Mouse (Mus musculus) thymus, adult 2 months (tissue): ENCODE results near the gene Mcm10. TPM values are rescaled to one million over a fixed set of nuclear protein-coding genes. Genes with fewer than 3 reads are reported as not detected.

Experiments
- DNase-seq: peaks from one replicate; pipeline ENCODE4 v3.0.0; 2021
- H3K27ac ChIP-seq: fragments of 200-500 bp; 2 replicates; pipeline ENCODE4 v1.5.1; 2012; ENCODE audit warnings: low read length, control low read depth; ENCODE audit not compliant: control insufficient read depth, insufficient read depth
- H3K27me3 ChIP-seq: fragments of 200-500 bp; 2 replicates; pipeline ENCODE4 v1.6.1; 2012; ENCODE audit warnings: mild to moderate bottlenecking, low read length, moderate library complexity, mixed read lengths; ENCODE audit not compliant: control insufficient read depth, insufficient read depth
- H3K36me3 ChIP-seq: fragments of 200-500 bp; 2 replicates; pipeline ENCODE4 v1.6.1; 2012; ENCODE audit warnings: mild to moderate bottlenecking, low read length, moderate library complexity; ENCODE audit not compliant: control insufficient read depth, insufficient read depth
- H3K4me1 ChIP-seq: fragments of 200-500 bp; replicated peaks from 2 replicates; pipeline ENCODE4 v1.6.1; 2012; ENCODE audit warnings: low read length; ENCODE audit not compliant: control insufficient read depth, insufficient read depth
- H3K4me3 ChIP-seq: fragments of 200-500 bp; 2 replicates; pipeline ENCODE4 v1.5.1; 2012; ENCODE audit warnings: mild to moderate bottlenecking, low read length, control low read depth, moderate library complexity; ENCODE audit not compliant: control insufficient read depth, insufficient read depth
- CTCF ChIP-seq: fragments of 200-500 bp; IDR thresholded peaks from 2 replicates; pipeline ENCODE4 v1.5.1; 2012; ENCODE audit warnings: mild to moderate bottlenecking, control low read depth, low read length, moderate library complexity, borderline replicate concordance; ENCODE audit not compliant: control insufficient read depth, poor library complexity, insufficient read depth; ENCODE audit errors: extremely low read depth
- POLR2A ChIP-seq: fragments of 200-500 bp; IDR thresholded peaks from 2 replicates; pipeline ENCODE4 v1.6.1; 2012; ENCODE audit warnings: mild to moderate bottlenecking, low read length, control low read depth, moderate library complexity; ENCODE audit not compliant: control insufficient read depth, poor library complexity, insufficient read depth; ENCODE audit errors: extremely low read depth
- WGBS: fragments of 180-500 bp; shearing (Covaris S2); methylation state at CpG from one replicate; pipeline ENCODE4 v1.1.7; 2018; 5-methylcytosine and 5-hydroxymethylcytosine counted together
- polyA plus RNA-seq: library from polyadenylated mRNA; depleted of rRNA; stranded (reverse); fragments of >200 nt; gene quantifications from 2 replicates; pipeline ENCODE4 v1.2.3, GENCODE M21; 2012

Mcm10 gene
- polyA plus RNA-seq, 1 experiment = 21.1 TPM

DNA sequence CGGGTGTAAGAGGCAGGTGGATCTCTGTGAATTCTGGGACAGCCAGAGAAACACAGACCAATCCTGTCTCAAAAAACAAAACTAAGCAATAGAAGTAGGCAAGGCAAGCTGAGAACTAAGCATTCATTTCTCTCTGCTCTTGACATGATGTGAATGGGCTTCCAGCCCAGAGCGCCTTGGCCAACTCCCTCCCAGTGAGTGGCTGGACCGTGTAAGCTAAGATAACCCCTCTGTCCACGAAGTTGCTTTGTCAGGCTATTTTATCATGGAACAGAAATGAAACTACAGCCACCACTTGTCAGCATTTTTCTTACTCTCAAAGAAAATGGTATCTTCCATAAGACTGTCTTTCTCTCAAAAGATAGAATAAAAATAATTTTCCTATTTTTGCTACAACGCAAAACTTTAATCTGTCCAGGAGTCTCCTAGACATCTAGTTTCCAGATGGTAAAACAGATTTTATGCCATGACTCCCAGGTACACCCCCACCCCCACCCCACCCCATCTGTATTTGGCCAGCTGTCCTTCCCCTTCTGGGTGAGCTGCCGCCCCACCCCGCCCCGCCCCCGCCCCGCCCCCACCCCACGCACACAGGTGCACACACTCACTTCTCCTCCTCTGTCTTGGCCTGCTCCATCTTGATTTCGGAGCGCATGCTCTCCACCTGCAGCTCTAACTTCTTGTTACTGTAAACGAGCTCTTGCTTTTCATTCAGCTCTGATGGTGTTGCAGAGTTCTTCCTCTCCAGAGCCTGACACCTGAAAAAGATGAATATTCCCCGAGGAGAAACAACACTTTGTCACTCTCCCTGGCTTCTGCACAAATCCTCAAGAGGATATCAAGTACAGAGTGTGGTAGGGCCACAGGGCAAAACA is 21.2 kb upstream of the Mcm10 start:
- TF ChIP-seq POLR2A = no peak
- TF ChIP-seq CTCF = no peak
- Histone ChIP-seq H3K4me3 (no peak overlapping the region), H3K36me3 (no peaks in the 10 kb centered on the region), H3K27me3 (no peaks in the 10 kb centered on the region), H3K27ac (no peak overlapping the region), H3K4me1 (no peaks in the 10 kb centered on the region)
- no peak for DNase-seq
- 74% methylated on average over 15 of the region's 15 CpGs for WGBS

DNA sequence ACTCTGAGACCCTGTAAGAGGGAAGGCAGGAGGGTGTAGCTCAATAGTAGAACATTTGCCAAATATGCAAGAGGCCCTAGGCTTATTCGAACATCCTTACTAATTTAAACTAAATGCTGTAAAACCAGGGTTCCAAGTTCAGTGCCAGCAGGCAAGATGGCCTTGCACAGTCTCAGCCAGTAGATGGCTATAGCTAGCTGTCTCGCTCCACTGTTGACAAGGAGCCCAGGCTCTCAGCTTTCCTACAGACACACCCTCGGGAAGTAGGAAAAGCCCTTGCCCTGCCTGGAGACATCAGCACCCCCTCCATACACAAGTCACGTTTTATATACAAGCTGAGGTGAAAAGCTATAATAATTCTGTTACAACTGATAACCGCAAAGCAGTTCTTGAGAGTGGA is 20.1 kb upstream of the Mcm10 start:
- H3K4me1 ChIP-seq = no peaks in the 10 kb centered on the region
- no peaks in the 10 kb centered on the region for H3K27me3 ChIP-seq
- H3K4me3 ChIP-seq = no peak overlapping the region
- H3K36me3 ChIP-seq = no peaks in the 10 kb centered on the region
- TF ChIP-seq CTCF = no peak
- TF ChIP-seq POLR2A = no peak
- no peak for DNase-seq
- no peak overlapping the region for H3K27ac ChIP-seq
- WGBS = 90% methylated on average over 5 of the region's 5 CpGs

DNA sequence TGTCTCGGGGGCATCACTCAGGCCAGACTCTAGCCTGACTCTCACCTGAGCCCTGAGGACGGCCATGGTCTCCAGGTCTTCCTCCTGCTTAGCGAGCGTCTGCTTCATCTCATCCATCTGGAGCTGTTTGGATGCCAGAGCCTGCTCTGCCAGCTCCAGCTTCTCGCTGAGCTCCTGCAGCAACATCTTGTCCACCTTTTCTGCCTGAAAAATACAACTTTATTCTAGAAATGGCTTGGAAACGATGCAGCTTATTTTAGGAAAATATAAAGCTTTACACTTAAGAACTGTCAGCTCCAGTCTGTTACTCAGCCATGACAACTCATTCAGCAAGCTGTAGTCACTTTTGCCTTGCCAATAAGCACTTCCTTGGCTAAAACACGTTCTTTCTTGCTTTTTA is 18.6 kb upstream of the Mcm10 start:
- Histone ChIP-seq H3K27me3 (no peaks in the 10 kb centered on the region), H3K4me1 (no peaks in the 10 kb centered on the region), H3K36me3 (no peaks in the 10 kb centered on the region), H3K4me3 (no peak overlapping the region), H3K27ac (no peak overlapping the region)
- no peak for DNase-seq
- 92% methylated on average over 7 of the region's 7 CpGs for WGBS
- TF ChIP-seq CTCF = no peak
- no peak for TF ChIP-seq POLR2A

DNA sequence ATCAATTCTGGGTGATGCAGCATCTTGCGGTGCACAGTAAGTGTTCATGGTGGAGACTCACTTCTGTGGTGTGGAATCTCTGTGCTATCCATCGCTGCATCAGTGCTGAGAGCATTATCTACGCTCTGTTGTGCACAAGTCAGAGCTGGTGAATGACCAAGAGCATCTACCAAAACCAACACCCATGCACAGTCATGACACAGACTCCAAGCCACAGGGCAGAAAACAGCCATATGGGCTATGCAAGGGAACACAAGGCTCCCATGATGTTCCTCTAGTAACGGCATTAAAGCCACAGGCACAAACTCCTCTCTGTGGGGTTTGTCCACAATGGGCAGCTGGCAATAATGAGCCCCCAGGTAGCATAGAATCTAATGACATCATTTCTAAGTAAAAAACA is 17.2 kb upstream of the Mcm10 start:
- WGBS = 97% methylated on average over 4 of the region's 4 CpGs
- Histone ChIP-seq H3K4me3 (no peak overlapping the region), H3K36me3 (no peaks in the 10 kb centered on the region), H3K4me1 (no peaks in the 10 kb centered on the region), H3K27me3 (no peaks in the 10 kb centered on the region), H3K27ac (no peak overlapping the region)
- TF ChIP-seq CTCF (no peak), POLR2A (no peak)
- DNase-seq = no peak

DNA sequence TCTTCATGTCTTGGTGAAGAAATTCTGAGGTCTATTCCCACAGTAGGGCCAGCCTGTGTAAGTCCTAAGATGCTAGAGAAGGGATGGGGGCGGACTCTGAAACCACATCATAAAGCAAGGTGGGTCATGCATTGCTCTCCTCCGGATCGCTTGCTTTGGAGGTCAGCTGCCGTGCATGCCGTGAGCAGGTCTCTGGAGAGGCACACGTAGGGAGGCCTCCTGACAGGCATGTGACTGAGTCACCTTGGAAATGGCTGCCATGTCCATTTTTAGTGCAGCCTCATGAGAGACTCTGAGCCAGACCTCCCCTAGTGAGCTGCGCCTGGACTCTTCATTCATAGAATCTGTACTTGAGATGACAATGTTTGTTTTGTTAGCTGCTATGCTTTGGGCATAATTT is 15.5 kb upstream of the Mcm10 start:
- WGBS = 89% methylated on average over 7 of the region's 7 CpGs
- Histone ChIP-seq H3K4me1 (no peaks in the 10 kb centered on the region), H3K27me3 (no peaks in the 10 kb centered on the region), H3K36me3 (no peaks in the 10 kb centered on the region), H3K4me3 (no peak overlapping the region), H3K27ac (no peak overlapping the region)
- no peak for DNase-seq
- no peak for TF ChIP-seq CTCF
- TF ChIP-seq POLR2A = no peak

DNA sequence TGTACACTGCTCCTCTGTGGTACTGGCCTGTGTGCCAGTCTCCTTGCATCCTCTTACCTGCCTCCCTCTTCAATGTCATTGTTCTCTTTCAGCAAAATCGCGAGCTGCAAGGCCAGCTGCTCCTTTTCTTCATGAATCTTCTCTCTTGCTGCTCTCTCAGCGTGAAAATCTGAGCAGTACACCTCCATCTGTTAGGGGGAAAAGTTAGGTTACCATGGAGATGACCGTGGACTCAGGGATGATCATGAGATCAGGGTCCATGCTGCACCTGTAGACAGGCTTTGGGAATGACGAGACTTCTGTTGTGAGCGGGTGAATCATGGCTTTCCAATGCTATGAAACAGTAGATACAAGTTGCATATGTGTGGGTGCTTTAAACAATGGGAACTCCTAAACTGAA is 14.5 kb upstream of the Mcm10 start:
- no peak overlapping the region for H3K4me3 ChIP-seq
- no peaks in the 10 kb centered on the region for H3K4me1 ChIP-seq
- DNase-seq = no peak
- TF ChIP-seq POLR2A = no peak
- TF ChIP-seq CTCF = no peak
- no peaks in the 10 kb centered on the region for H3K27me3 ChIP-seq
- 91% methylated on average over 6 of the region's 6 CpGs for WGBS
- no peak overlapping the region for H3K27ac ChIP-seq
- no peaks in the 10 kb centered on the region for H3K36me3 ChIP-seq
